Mouse (Mus musculus) left cerebral cortex, postnatal 36 days (tissue): ENCODE measurements around the gene Mybl2. TPM values are rescaled to one million over a fixed set of nuclear protein-coding genes. Genes with fewer than 3 reads are reported as not detected.

Experiments used
- DNase-seq, 2 experiments: peaks; one replicate each; pipeline ENCODE4 v3.0.0; 2021 to 2022; ENCODE audit warnings: low spot score in 2 of 2, mixed read lengths in 1 of 2
- intact Hi-C: fragments of 180-260 bp; cut with DNase I; formaldehyde crosslinking; loops from one replicate; pipeline ENCODE4 v1.15.1; 2025
- total RNA-seq, 2 experiments: library from RNA; stranded (reverse); gene quantifications; 2 replicates each; pipeline ENCODE4 v1.2.3; 2021

The Mybl2 gene
- total RNA-seq, 2 experiments from 2014 or later: 1.2 to 4.5 TPM

DNA sequence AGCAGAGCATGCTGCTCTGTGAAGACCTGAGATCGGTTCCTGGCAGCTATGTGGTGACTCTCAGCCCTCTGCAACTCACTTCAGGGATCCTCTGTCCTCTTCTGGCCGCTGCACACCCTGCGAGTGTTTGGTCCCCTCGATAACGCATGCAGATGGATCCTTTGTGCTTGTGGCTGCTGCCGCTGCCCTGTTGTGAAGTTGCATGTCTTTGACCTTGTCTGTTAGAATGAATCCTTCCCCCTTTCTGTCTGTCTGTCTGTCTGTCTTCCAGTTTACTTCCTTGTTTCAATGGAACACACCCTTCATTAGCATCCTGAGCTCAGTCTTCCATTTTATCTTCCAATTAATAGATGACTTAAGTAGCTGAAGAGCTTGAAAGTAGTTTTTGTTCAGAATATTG is 11.8 kb downstream of the Mybl2 start:
- intact Hi-C loops: no loop called here
- DNase-seq: no peak

DNA sequence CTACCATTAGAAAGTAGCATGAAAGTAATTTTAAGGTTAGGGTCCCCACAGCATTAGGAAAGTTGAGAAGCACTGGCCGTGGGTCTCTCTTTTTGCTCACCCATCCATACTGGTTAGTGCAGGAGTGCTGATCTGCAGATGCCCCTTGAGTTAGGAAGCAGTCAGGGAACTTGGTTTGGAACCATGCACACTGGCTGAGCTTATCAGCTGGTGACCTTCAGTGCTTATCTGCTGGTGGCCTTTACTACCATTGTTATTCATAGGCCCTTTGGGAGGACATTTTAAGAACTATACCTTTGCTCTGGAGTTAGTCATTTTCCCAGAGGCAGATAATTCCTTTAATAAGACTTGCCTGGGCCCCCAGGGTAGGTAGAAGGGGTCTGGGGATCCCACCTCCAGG is 12.7 kb downstream of the Mybl2 start:
- DNase-seq: no peak
- intact Hi-C loops: no loop called here

DNA sequence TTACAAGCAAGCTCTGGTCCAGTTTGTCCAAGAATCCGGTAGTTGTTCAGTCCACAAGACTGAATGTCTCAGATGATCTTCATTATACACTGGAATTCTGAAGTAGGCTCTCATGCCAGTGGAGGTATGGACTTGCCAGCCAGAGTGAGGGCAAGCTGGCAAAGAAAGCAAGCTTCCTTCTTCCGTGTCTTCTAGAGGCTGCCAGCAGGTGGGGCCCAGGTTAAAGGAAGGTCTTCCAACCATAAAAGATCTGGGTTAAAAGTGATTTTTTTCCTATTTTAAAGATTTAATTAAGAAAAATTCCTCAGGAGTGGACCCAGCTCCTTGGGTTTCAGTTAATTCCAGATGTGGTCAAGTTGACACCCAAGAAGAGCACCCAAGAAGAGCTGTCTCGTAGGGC is 15.7 kb downstream of the Mybl2 start:
- DNase-seq: no peak
- intact Hi-C loops: no loop called here

DNA sequence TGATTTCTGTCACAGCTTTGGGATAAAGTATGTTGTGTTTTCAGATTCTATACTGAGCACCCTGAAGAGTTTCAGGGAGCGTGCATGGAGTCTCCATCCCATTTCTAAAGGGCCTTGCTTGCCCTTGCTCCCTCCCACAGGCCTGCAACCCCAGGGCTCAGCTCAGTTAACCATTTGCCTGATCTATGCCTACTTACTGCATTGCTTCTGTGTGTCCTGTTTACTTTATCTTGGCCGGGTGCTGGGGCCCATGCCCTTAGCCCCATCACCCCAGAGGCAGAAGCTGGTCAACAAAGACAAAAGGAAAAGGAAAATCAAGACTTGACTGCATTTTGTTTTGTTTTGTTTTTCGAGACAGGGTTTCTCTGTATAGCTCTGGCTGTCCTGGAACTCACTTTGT is 17.1 kb downstream of the Mybl2 start:
- intact Hi-C loops: no loop called here

DNA sequence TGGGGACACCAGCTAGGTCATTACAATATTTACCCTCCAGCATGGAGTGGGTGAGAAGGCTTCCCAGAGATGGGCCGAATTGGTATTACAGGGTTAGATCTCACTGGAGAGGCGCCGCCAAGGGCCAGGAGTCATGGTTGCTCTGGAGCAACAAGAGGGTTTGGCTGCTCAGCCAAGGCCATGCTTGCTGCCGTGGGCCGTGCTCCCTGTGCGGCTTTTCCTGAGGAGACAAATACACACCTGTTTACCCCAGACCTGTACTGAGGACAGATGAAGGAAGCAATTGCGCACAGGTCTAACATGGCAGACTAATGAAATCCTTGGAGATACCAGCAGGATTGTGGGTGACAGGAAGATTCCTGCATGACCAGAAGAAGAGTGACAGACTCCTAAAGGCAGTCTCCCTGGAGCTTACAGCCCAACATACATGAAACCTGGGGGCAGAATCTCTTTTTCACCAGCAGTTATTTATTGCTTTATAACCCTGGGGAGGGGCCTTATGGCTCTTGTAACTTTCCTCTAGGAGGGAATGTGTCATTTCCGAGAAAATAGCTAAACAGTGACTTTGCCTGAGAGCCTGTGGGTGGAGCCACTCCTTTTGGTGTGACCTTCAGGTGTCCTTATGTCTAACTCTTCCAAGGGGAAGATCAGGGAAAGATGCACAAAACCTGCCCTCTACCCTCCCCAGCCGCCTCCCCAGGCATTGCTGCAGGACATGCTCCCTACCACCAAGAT is 18.7 kb downstream of the Mybl2 start:
- intact Hi-C loops: no loop called here
- DNase-seq: no peak

More for the DNA sequence above, 17.1 kb downstream of the Mybl2 start:
- DNase-seq: no peak

DNA sequence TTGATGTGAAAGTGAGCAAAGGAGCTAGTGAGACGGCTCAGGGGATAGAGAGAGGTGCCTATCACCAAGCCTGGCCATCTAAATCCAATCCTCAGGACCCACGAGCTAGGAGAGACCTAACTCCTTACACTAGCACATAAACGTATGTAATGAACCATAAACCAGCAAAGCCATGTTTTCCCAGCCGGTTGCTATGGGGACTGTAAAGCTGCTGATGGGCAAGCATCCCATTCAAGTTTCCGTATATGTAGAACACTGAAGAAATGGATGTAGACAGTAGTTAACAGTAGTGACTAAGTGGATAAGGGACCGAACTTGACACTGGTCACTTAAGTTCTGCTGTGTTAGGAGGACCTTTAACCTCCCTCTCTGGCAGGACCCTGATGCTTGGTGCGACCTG is 19.5 kb downstream of the Mybl2 start:
- no peak for DNase-seq
- intact Hi-C loops: no loop called here

DNA sequence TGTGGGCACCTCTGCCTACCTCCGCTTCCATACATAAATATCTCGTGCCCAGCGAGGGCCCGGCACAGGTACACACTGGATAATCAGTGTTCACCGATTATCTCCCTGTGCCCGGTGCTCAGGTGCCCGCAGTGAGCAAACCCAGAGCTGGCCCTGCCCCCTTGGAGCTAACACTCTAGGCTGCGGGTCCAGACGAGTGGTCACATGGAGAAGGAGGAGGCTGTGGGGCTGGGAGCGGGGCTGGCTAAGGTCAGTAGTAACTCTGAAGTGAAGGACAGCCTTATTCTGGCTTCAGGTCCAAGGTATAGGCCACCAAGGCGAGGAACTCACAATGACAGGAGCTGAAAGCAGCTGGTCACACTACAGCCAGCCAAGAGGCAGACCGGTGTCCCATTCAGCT is 20.3 kb downstream of the Mybl2 start:
- DNase-seq: no peak
- intact Hi-C loops: no loop called here

DNA sequence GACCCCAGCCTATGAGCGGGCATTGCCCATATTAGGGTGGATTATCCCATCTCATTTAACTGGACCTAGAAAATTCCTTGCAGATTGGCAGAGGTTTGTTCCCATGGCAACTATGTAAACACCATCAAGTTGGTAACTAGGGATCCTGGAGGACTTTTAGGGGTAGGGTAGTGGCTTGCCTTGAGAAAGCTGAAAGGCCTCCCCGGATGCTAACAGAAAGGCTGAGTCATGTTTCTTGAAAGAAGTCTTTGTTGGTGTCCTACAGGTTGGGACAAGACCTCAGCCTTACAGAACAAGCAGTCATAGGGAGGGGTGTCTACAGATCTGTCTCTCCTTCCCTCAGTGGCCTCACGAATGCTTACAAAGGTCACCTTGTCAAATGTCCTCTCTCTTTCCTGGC is 20.7 kb downstream of the Mybl2 start:
- intact Hi-C loops: no loop called here
- DNase-seq: no peak

DNA sequence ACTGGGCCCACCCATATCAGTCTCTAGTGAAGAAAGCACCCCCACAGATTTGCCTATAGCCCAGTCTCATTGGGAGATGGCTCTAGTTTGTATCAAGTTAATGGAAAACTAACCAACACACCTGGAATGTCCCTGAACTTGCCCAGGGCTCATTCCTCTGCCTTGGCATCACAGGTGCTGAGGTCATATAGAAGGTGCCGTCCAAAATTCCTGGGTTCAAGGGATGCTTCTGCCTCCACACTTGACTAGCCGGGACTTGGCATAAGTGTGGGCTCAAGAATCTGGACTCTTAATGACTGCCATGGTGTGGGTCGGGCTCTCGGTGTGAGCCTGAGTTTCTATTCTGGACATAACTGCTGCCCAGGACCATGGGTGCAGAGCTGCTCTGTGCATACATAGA is 24.6 kb downstream of the Mybl2 start:
- DNase-seq: no peak
- intact Hi-C loops: no loop called here

DNA sequence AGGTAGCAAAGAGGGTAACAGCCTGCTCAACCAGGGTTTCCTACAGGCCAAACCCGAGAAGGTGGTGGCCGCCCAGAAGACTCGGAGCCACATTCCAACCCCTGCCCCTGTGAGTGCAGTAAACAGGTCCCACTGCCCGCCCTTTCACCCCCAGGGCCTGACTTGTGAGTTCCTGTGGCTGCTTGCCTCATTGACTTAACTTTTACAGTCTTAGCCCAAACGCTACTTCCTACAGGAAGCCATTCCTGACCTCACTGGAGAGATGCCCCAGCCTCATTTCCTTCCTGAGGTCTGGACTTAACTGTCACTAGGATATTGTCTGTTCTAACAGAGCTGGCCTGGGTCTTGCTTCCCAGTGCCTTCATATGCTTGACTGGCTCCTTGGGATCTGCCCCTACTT is 28.1 kb downstream of the Mybl2 start:
- intact Hi-C loops: no loop called here
- no peak for DNase-seq

DNA sequence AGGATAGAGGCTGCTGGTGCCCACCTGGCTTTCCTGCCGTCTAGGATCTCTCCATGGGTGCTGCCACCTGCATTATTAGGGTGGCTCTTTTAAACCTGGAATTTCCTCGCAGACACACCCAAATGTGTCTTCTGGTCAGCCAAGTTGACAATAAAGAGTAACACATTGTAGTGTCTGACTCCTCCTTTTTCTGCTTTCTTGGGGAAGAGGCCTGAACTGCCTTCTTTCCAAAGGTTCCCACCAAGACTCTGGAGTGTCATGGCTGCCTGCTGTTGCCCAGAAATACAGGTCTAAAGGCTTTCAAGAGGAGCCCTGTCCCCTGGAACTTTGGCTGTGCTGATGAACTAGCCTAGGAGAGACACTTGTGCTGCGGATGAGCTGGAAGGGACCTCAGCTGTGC is 30.0 kb downstream of the Mybl2 start:
- no peak for DNase-seq
- intact Hi-C loops: no loop called here

DNA sequence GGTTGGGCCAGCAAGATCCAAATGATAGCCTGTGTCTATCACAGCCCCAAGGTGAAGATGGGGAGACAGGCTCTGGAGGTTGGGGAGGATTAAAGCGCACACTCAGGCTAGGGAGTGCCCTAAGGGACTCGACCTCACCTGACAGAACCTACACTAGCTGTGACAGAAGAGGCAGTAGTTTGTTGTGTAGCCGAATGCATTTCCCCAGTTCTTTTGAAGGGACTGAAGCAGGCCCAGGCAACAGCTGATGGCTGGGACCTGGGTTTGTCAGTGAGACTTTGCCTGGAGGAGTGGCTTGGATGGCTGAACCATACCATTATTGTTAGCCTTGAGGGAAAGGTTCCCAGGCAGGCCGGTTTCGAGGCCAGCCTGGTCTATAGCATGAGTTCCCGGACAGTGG is 30.6 kb downstream of the Mybl2 start:
- no peak for DNase-seq
- intact Hi-C loops: no loop called here

DNA sequence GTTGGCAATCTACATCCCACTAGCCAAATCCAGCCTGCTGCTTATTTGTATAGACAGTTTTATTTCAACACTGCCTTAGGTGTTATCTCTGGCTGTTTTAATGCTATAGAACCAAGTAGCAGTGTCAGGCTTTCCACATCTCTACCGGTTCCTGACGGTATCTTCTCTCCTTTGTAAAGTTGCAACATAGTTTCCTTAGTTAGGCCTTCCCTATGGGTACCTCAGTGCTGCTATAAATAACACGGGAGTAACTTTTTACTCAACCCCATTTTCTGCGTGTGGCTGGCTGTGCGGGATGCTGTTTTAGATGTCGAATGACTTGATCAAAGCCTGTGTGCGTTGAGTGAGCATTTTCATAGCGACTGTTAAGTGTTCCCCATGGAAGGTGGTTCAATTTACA is 32.1 kb downstream of the Mybl2 start:
- intact Hi-C loops: no loop called here
- no peak for DNase-seq

DNA sequence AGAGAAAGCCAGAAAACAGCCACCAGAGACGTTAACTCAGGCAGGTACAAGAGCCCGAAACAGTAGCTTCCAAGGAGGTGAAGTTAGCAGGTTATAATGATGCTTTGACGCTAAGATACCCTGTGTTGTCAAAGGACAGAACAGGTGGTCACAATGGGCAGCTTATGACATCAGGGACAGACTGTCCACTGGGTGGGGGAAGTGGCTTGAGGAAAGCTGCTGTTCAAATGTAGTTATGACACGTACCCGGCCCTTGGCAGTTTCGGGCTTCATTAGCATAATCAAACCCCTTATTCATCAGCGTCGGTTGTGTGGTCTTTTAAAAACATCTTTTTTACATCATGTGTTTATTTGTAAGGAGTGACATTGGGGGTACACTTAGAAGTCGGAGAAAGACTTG is 33.2 kb downstream of the Mybl2 start, which contains the start of gene Gtsf1l:
TSS of gene Gtsf1l (minus strand) at position 128 of the 400 bp plus-strand sequence.
- intact Hi-C loops: no loop called here

DNA sequence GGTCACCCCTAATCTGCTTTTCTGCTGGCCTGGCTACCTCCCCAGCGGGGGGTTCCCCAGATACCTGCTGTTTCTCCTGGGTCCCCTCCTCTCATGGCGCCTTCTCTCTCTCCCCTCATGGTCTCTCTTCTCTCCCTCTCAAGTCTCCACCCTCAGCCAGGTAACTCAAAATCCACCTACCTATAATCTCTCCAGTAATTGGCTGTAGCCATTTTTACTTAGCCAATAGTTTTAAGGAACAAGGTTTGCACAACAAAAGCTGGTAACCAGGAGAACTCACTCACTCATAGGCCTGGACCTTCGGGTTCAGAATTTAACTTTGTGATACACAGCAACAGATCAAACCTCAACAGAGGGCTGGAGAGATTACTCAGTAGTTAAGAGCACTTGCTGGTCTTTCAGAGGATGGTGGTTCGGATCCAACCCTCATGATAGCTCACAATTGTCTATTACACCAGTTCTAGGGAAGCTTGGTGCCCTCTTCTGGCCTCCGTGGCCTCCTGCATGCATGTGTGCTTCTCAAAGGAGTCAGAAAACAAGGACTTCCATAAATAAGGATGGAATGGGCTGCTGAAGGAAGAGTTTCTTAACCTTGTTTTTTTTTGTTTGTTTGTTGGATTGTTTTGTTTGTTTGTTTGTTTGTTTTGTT is 35.1 kb downstream of the Mybl2 start:
- intact Hi-C loops: no loop called here
- DNase-seq: no peak

More for the DNA sequence above, 33.2 kb downstream of the Mybl2 start, which contains the start of gene Gtsf1l:
- no peak for DNase-seq

DNA sequence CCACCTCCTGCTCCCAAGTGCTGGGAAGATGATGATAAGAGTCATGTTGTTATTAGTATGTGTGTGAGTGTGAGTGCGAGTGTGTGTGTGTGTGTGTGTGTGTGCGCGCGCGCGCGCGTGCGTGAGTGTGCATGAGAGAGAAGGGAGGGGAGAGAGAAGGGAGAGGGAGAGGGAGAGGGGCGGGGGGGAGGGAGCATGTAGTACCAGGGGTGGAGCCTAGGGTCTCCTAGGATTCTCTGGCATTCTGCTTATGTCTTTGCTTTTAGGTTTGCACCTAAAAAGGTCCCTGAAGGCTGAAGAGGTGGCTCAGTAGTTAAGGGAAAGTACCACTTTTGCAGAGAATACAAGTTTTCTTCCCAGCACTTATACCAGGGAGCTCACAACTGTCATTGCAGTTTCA is 40.4 kb downstream of the Mybl2 start:
- intact Hi-C loops: no loop called here

DNA sequence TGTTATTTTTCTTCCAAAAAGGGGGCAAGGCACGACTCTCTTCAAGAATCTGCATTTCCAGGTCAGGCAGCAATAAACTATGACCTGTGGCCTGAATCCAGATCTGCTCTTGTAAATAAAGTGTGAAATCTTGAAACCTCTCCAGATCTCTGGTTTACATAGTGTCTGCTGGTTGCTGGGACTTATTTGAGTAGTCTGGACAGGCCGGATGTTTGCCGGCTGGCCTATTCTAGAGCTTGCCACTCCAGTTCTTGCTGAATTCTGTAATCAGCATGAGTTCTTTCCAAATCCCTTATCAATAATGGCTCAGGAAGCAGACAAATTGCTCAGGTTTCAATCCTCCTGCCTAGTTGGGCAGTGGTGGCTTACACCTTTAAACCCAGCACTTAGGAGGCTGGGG is 41.3 kb downstream of the Mybl2 start:
- intact Hi-C loops: no loop called here
- no peak for DNase-seq

More for the DNA sequence above, 40.4 kb downstream of the Mybl2 start:
- no peak for DNase-seq

DNA sequence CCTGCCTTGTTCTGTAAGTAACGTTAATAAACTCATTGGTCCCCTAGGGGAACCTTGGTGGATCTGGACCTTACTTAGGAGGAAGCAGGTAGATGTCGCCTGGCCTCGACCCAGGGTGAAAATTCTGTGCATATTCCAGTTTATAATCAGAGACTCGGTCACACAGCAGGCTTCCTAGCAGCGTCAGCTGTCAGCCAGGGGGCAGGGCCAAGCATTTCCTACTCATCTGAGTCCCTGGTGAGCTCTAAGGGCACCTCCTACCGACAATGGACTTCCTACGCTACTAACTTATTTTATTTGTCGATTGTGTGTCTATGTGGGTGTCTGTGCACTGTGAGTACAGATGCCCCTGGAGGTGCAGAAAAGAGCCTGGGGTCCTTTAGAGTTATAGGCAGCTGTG is 45.4 kb downstream of the Mybl2 start:
- DNase-seq: no peak
- intact Hi-C loops: loop anchor here (5.0 kb wide), 1 partner anchor 102 kb away; the partner anchor contains the start of gene Tox2

DNA sequence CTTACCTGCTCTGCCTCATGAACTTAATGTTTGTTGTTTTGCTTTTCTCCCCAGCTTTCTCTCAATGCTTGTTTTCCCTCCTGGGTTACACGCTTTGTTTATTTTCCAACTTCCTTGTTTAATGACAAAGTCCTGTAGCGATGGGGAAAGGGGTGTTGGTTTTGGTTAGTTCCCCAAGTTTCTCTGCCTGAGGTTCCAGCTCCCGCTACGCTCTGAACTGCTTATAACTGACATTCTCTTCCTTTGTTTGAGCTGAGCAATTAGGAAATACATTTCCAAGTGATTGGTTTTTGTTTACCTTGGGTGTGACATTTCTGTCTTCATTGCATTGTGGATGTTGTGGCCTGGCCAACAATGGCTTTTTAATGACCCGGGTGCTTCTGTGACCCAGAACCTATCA is 46.1 kb downstream of the Mybl2 start:
- intact Hi-C loops: loop anchor here (5.0 kb wide), 1 partner anchor 102 kb away; the partner anchor contains the start of gene Tox2
- no peak for DNase-seq

DNA sequence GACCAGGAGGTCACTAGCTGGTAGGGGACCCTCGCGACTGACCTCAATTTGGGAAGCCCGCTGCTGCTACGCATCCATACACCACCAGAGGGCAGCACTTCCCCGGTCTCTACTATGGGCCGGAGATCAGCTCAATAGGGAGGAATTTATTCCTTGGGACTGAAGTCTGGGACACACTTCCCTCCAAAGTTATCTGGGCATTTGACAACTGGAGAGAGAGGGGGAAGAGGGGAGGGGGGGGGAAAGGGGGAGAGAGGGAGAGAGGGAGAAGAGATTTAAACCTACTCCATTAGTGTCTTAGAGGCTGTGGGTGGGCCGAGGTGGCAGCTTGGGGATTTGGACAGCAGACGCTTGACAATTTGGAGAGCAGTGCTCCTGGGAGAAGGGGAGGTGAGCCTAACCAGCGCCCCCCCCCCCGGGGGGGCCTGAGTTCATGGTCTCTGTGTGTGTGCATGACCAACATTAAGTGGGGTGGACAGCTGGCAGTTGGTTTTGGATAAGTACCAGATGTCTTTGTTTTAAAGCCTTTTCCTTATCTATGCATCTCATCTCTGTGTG is 47.2 kb downstream of the Mybl2 start:
- DNase-seq: peak; percentile 40 to 54
- intact Hi-C loops: loop anchor here (1.0 to 5.0 kb wide), 2 partner anchors 101 to 229 kb away; partner anchors contain the start of gene Tox2

DNA sequence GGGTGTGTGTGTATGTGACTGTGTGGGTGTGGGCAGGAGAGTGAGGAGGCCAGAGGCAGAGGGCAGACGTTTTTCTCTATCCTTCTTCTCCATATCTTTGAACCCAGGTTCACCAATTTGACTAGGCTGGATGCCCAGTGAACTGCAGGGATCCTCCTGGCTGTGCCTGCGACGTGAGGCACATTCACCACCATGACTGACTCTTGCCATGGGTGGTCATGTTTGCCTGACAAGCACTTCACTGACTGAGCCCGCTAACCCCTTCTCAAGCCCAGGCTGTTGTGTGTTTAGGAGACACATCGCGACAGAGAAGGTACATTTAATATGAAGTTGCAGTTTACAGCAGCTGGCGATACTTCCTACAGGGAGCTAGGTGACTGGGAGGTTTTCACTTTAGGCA is 47.7 kb downstream of the Mybl2 start:
- intact Hi-C loops: loop anchor here (5.0 kb wide), 1 partner anchor 100 kb away; the partner anchor contains the start of gene Tox2
- no peak for DNase-seq
